Mouse (Mus musculus) embryonic facial prominence, embryonic 12.5 days (tissue): ENCODE results near the gene Lat2. TPM values are rescaled to one million over a fixed set of nuclear protein-coding genes. Genes with fewer than 3 reads are reported as not detected.
"Not testable (repeated sequence)": the region's sequence is repeated elsewhere in the genome, so short reads cannot be mapped to it uniquely, and the experiment has no call there.

Source experiments
- ATAC-seq: fragments of 200-750 bp; cut with Nextera tagmentation; 2 replicates; pipeline ENCODE4 v1.8.0; 2017; ENCODE audit not compliant: insufficient number of reproducible peaks, insufficient read depth, low FRiP score, low TSS enrichment
- H3K27ac ChIP-seq: fragments of 300-500 bp; sonication (generic); 2 replicates; pipeline ENCODE4 v1.5.1; 2016; ENCODE audit warnings: mild to moderate bottlenecking
- H3K27me3 ChIP-seq: fragments of 300-500 bp; sonication (generic); 2 replicates; pipeline ENCODE4 v1.6.1; 2016; ENCODE audit warnings: mild to moderate bottlenecking, moderate library complexity
- H3K36me3 ChIP-seq: fragments of 300-500 bp; sonication (generic); 2 replicates; pipeline ENCODE4 v1.6.1; 2016; ENCODE audit warnings: mild to moderate bottlenecking
- H3K4me1 ChIP-seq: fragments of 300-500 bp; sonication (generic); 2 replicates; pipeline ENCODE4 v1.6.1; 2016
- H3K4me2 ChIP-seq: fragments of 300-500 bp; sonication (generic); replicated peaks from 2 replicates; pipeline ENCODE4 v1.6.1; 2016; ENCODE audit warnings: mild to moderate bottlenecking, moderate library complexity
- H3K4me3 ChIP-seq: fragments of 300-500 bp; sonication (generic); 2 replicates; pipeline ENCODE4 v1.5.1; 2016; ENCODE audit warnings: mild to moderate bottlenecking
- H3K9ac ChIP-seq: fragments of 300-500 bp; sonication (generic); 2 replicates; pipeline ENCODE4 v1.6.1; 2016; ENCODE audit warnings: mild to moderate bottlenecking, moderate library complexity
- H3K9me3 ChIP-seq: fragments of 300-500 bp; sonication (generic); 2 replicates; pipeline ENCODE4 v1.6.1; 2016; ENCODE audit warnings: mild to moderate bottlenecking, moderate library complexity
- WGBS: fragments of 180-500 bp; shearing (Covaris S2); methylation state at CpG from one replicate; pipeline ENCODE4 v1.1.7; 2016; 5-methylcytosine and 5-hydroxymethylcytosine counted together
- polyA plus RNA-seq: library from polyadenylated mRNA; unstranded; fragments of >200 nt; fragmentation: Nextera tagmentation; extraction: Ambion mirVana; gene quantifications from 2 replicates; pipeline ENCODE4 v1.2.1, GENCODE M21; 2016

Gene Lat2
- 1.9 and 3.3 TPM in 2 replicates for polyA plus RNA-seq

GRCm38 (mm10) chr5:134614802-134615201 lies at the start of gene Lat2:
Lat2 (minus strand) TSS chr5:134615025.
- no peak for ATAC-seq
- no peaks in the 10 kb centered on the region for H3K27me3 ChIP-seq
- 86% methylated on average over 7 of the region's 7 CpGs for WGBS
- H3K4me2 ChIP-seq: no peak within 1 kb of the TSS
- H3K36me3 ChIP-seq: peaks cover 26% of the 10 kb centered on the region
- H3K9ac ChIP-seq: no peak within 1 kb of the TSS
- H3K27ac ChIP-seq: no peak within 1 kb of the TSS
- H3K4me3 ChIP-seq: no peak within 1 kb of the TSS
- H3K4me1 ChIP-seq: no peaks in the 10 kb centered on the region
- no peaks in the 10 kb centered on the region for H3K9me3 ChIP-seq

GRCm38 (mm10) chr5:134656708-134657107 lies 41.9 kb upstream of the Lat2 start:
- WGBS: 73% methylated on average over 4 of the region's 4 CpGs
- no peak for ATAC-seq
- Histone ChIP-seq H3K27me3 (no peaks in the 10 kb centered on the region), H3K9me3 (no peaks in the 10 kb centered on the region), H3K9ac (no peak overlapping the region), H3K4me2 (no peak overlapping the region), H3K27ac (no peak overlapping the region), H3K36me3 (peaks cover 48% of the 10 kb centered on the region), H3K4me3 (no peak overlapping the region), H3K4me1 (no peaks in the 10 kb centered on the region)

GRCm38 (mm10) chr5:134652015-134652414 lies 37.2 kb upstream of the Lat2 start:
- WGBS: 67% methylated on average over 7 of the region's 7 CpGs
- no peak for ATAC-seq
- Histone ChIP-seq H3K4me1 (no peaks in the 10 kb centered on the region), H3K4me2 (no peak overlapping the region), H3K9me3 (no peaks in the 10 kb centered on the region; the same call in 1 of the 2 replicates), H3K9ac (no peak overlapping the region), H3K4me3 (no peak overlapping the region), H3K27ac (no peak overlapping the region), H3K36me3 (peaks cover 6% of the 10 kb centered on the region; the same call in 1 of the 2 replicates), H3K27me3 (no peaks in the 10 kb centered on the region)

GRCm38 (mm10) chr5:134650926-134651325 lies 36.1 kb upstream of the Lat2 start:
- Histone ChIP-seq H3K4me2 (no peak overlapping the region), H3K9me3 (no peaks in the 10 kb centered on the region; the same call in 1 of the 2 replicates), H3K9ac (no peak overlapping the region), H3K27ac (no peak overlapping the region), H3K27me3 (no peaks in the 10 kb centered on the region), H3K4me1 (no peaks in the 10 kb centered on the region), H3K36me3 (no peaks in the 10 kb centered on the region), H3K4me3 (no peak overlapping the region)
- ATAC-seq: no peak
- 51% methylated on average over 5 of the region's 5 CpGs for WGBS

- H3K4me2 ChIP-seq, H3K4me3 ChIP-seq, H3K27me3 ChIP-seq, H3K4me1 ChIP-seq, H3K9me3 ChIP-seq, H3K36me3 ChIP-seq, H3K9ac ChIP-seq, ATAC-seq, H3K27ac ChIP-seq: not testable (repeated sequence)
- WGBS: 84% methylated on average over 4 of the region's 4 CpGs
Observed at GRCm38 (mm10) chr5:134648976-134649375, 34.2 kb upstream of the Lat2 start.

GRCm38 (mm10) chr5:134647394-134647793 lies 32.6 kb upstream of the Lat2 start:
- Histone ChIP-seq H3K4me2 (no peak overlapping the region), H3K27ac (no peak overlapping the region), H3K9ac (no peak overlapping the region), H3K4me1 (no peaks in the 10 kb centered on the region), H3K27me3 (no peaks in the 10 kb centered on the region), H3K9me3 (no peaks in the 10 kb centered on the region; the same call in 1 of the 2 replicates), H3K36me3 (no peaks in the 10 kb centered on the region), H3K4me3 (no peak overlapping the region)
- 74% methylated on average over 2 of the region's 2 CpGs for WGBS
- no peak for ATAC-seq

GRCm38 (mm10) chr5:134646461-134646860 lies 31.6 kb upstream of the Lat2 start:
- no peaks in the 10 kb centered on the region; the same call in 1 of the 2 replicates for H3K9me3 ChIP-seq
- no peak overlapping the region for H3K9ac ChIP-seq
- no peaks in the 10 kb centered on the region for H3K27me3 ChIP-seq
- no peak for ATAC-seq
- H3K4me3 ChIP-seq: no peak overlapping the region
- H3K4me1 ChIP-seq: no peaks in the 10 kb centered on the region
- 72% methylated on average over 4 of the region's 4 CpGs for WGBS
- H3K27ac ChIP-seq: no peak overlapping the region
- no peaks in the 10 kb centered on the region for H3K36me3 ChIP-seq
- H3K4me2 ChIP-seq: no peak overlapping the region

- 74% methylated on average over 8 of the region's 8 CpGs for WGBS
- no peak overlapping the region for H3K27ac ChIP-seq
- no peak overlapping the region for H3K9ac ChIP-seq
- H3K9me3 ChIP-seq: no peaks in the 10 kb centered on the region
- H3K4me2 ChIP-seq: no peak overlapping the region
- no peaks in the 10 kb centered on the region for H3K27me3 ChIP-seq
- H3K4me3 ChIP-seq: no peak overlapping the region
- H3K36me3 ChIP-seq: no peaks in the 10 kb centered on the region
- ATAC-seq: no peak
- H3K4me1 ChIP-seq: no peaks in the 10 kb centered on the region
Observed at GRCm38 (mm10) chr5:134644643-134645118, 29.9 kb upstream of the Lat2 start.

GRCm38 (mm10) chr5:134644121-134644520 lies 29.3 kb upstream of the Lat2 start:
- H3K27ac ChIP-seq: no peak overlapping the region
- H3K9me3 ChIP-seq: no peaks in the 10 kb centered on the region
- H3K4me3 ChIP-seq: no peak overlapping the region
- H3K4me1 ChIP-seq: no peaks in the 10 kb centered on the region
- no peak for ATAC-seq
- 82% methylated on average over 1 of the region's 1 CpGs for WGBS
- H3K36me3 ChIP-seq: no peaks in the 10 kb centered on the region
- H3K9ac ChIP-seq: no peak overlapping the region
- no peaks in the 10 kb centered on the region for H3K27me3 ChIP-seq
- H3K4me2 ChIP-seq: no peak overlapping the region

GRCm38 (mm10) chr5:134640371-134640770 lies 25.5 kb upstream of the Lat2 start:
- no peak overlapping the region for H3K27ac ChIP-seq
- 73% methylated on average over 3 of the region's 3 CpGs for WGBS

GRCm38 (mm10) chr5:134639269-134639682 lies 24.5 kb upstream of the Lat2 start, which contains the start of gene Eif4h:
Eif4h (minus strand) TSS chr5:134639490.
- WGBS: under 1% methylated on average over 43 of the region's 52 CpGs
- no peaks in the 10 kb centered on the region for H3K27me3 ChIP-seq
- H3K4me1 ChIP-seq: peaks cover 7% of the 10 kb centered on the region
- H3K27ac ChIP-seq: peak within 1 kb of the TSS; percentile 97
- peak within 1 kb of the TSS; percentile 99 for H3K9ac ChIP-seq
- H3K9me3 ChIP-seq: no peaks in the 10 kb centered on the region
- peak; percentile 87 for ATAC-seq
- peak within 1 kb of the TSS; percentile 99 for H3K4me3 ChIP-seq
- peak within 1 kb of the TSS; percentile 63 for H3K4me2 ChIP-seq
- H3K36me3 ChIP-seq: peaks cover 22% of the 10 kb centered on the region

More at GRCm38 (mm10) chr5:134640371-134640770, 25.5 kb upstream of the Lat2 start:
- peaks cover 13% of the 10 kb centered on the region for H3K36me3 ChIP-seq
- H3K9me3 ChIP-seq: no peaks in the 10 kb centered on the region
- no peak overlapping the region for H3K4me2 ChIP-seq
- no peak overlapping the region for H3K4me3 ChIP-seq
- no peak overlapping the region for H3K9ac ChIP-seq
- no peaks in the 10 kb centered on the region for H3K27me3 ChIP-seq
- peaks cover 7% of the 10 kb centered on the region for H3K4me1 ChIP-seq
- no peak for ATAC-seq

- WGBS: under 1% methylated on average over 85 of the region's 85 CpGs
Observed at GRCm38 (mm10) chr5:134638461-134639268, 23.8 kb upstream of the Lat2 start.

More at GRCm38 (mm10) chr5:134638461-134639268, 23.8 kb upstream of the Lat2 start:
- ATAC-seq: peak; percentile 78
- Histone ChIP-seq H3K4me2 (peak overlapping the region; percentile 63), H3K4me3 (peak overlapping the region; percentile 99), H3K27me3 (no peaks in the 10 kb centered on the region), H3K27ac (peak overlapping the region; percentile 97), H3K9me3 (no peaks in the 10 kb centered on the region), H3K9ac (peak overlapping the region; percentile 99), H3K36me3 (peaks cover 27% of the 10 kb centered on the region), H3K4me1 (peaks cover 7% of the 10 kb centered on the region)
